Mouse (Mus musculus) heart, adult 18-20 months (tissue): ENCODE measurements around the gene P3h4. TPM values are rescaled to one million over a fixed set of nuclear protein-coding genes. Genes with fewer than 3 reads are reported as not detected.
A peak's percentile ranks its signal among the peaks of the same experiment; 100 is the strongest.

Experiments used
- DNase-seq, 2 experiments: peaks; one replicate each; pipeline ENCODE4 v3.0.0; 2021 to 2022; ENCODE audit warnings: mixed read lengths in 1 of 2
- total RNA-seq, 2 experiments: library from RNA; stranded (reverse); gene quantifications; 2 replicates each; pipeline ENCODE4 v1.2.3; 2021

P3h4 gene
- total RNA-seq, 2 experiments from 2014 or later = 13.2 to 15.2 TPM

DNA sequence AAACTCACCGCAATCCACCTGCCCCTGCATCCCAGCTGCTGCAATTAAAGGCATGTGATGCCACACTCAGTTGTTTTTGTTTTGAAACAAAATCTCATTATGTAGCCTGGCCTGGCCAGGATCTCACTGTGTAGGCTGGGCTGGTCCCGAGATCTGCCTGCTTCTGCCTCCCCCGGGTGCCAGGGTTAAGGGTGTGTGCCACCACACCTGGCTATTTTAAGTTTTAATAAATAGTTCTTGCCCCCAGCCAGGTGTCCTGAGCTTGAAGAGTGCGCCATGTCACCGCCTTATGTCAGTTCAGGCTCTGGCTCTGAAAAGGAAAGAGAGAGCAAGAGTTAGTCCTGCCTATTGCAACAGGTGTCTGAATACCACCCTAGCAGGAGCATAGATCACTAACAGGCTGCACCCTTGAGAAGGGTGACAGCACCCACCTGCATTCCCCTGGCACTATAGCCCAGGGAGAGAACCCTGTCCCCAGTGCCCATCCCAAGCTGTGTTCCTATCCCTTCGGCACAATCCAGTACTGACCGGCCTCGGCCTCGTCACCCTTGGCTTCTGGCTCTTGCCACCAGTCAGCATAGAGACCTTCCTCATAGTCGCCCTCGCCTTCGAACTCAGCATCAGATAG lies 5.7 kb downstream of the P3h4 start:
- DNase-seq = no peak

DNA sequence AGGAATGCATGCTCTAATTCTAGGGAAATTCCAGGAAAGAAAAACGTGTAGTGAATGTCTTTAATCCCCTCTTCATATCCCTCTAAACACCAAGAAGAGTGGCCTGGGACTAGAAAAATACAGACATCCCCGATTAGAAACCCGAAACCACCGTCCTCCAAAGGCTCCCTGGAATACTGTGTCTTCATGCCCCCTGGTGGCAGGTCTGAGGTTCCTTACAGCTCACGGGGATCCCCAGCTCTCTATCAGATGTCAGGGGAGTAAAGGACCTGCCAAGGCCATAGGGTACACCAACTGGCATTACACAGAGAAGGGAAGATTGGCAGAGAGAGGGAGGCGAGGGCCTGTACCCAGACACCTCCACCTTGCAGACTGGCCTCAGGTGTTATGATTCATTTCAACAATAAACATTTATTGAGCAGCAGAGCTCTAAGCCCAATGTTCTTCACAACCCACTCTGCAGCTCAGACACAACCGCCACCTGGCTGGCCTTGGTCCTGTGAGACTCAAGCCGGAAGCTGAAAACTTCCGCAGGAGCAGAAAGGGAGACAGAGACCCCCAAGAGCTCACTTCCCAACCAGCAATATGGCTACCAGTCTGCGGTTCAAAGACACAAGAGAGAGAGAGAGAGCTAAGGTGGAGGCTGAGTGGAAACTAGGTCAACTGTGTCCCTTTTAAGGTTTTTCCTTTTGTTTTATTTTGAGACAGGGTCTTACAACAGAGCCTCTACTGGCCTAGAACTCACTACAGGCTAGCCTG lies 6.4 kb downstream of the P3h4 start:
- peak; percentile 82 to 89 for DNase-seq

DNA sequence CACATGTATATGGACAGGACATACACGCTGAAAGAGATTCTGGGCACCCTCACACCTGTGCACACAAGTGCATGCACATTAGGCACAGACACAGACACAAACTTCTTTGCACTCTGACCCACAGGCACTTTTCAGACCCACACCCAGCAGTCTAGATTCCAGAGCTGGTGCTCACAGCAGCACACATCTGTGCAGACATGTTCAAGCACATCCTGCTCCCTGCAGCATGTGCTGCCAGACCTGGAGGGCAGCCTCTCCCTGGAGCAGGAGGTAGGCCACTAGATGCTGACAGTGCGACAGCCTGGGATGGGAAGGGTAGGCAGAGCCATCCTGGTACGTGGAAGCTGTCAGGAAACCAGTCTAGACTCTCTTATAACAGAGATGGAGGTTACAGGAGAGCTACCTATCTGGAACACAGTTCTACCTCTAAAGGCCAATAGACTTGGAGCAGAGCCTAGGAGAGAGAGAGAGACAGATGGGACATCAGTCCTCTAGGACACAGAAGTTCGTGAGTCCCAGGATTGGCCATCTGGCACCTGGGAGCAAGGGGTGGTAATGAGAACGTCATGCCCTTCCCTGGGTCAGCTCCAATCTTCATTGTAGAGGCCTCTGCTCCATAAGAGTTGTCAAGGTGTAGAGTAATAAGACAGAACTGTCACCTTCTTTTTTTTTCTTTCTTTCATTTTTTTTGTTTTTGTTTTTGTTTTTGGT lies 7.5 kb downstream of the P3h4 start:
- DNase-seq = no peak

DNA sequence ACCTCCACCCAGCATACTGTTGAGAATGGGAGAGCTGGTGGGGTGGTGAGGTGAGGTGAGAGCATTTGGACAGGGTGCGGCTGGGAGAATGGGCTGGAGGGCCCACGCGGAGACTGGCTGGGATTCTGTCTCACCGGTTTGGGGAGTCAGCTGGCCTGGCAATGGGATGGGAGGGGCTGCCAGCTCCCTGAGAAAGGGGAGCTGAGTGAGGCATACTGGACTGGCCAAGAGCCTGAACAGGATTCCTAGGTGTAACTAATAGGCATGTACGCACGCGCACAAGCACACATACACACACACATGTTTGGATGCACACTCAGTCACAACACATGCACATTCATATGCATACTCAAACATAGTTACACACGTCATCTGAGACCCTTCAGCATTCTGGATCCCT lies 8.4 kb downstream of the P3h4 start:
- no peak for DNase-seq

DNA sequence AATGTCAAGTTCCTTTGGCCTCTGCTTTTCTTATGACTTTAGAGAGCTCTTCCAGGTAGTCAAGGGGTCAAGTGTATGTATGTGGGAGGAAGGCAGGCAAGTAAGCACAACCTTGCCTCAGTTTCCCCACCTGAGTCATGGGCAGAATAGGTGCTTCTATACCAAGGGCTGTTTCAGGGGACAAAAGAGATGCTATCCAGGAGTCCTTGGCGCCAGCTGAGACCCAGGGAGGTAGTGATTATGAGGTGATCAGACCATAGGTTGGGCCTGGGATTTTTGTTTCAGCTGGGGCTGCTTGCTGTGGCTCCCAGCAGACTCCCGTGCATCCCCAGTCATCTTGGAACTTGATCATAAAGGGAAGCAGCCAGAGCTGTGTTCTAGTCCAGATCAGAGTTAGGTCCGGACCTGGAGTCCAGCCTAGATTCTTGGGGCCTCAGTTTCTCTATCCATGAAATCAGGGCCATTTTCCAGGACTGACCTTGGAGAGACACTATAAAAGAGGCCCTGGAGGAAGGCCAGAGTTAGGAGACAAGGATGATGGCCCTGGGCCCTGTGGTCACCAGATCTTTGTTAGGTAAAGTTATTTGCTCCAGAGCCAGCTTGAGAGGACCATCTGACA lies 10.1 kb downstream of the P3h4 start:
- no peak for DNase-seq

DNA sequence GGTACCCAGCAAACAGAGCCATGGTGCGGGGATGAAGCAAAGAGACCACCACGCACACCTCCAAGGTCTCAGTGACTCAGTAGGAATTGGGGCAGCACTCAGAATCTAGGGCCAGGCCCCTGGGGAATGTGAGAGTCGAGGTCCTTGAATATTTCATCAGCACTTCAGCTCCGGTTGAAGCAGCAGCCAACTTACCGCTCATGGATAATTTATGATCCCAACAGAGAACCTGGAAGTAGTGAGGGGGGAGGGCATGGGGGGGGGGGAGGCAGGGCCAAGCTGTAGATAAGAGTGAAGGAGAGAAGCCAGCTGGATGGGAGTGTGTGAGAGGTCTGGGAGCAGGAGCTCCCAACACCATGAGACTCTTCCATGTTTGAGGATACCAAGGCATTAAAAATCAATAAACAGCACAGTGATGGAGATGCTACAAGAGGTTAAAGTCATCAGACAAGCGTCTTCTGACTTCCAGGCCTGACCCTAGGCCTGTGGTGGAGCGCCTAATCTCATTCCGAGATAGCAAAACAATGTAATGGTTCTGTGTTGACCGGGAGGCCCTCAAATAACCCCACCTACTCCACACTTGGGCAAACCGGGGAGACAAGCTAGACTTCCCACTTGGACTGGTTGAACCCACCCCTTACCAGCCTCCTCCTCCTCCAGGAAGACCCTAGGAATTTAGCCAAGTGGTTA lies 11.0 kb downstream of the P3h4 start:
- DNase-seq = peak; percentile 37 to 39

DNA sequence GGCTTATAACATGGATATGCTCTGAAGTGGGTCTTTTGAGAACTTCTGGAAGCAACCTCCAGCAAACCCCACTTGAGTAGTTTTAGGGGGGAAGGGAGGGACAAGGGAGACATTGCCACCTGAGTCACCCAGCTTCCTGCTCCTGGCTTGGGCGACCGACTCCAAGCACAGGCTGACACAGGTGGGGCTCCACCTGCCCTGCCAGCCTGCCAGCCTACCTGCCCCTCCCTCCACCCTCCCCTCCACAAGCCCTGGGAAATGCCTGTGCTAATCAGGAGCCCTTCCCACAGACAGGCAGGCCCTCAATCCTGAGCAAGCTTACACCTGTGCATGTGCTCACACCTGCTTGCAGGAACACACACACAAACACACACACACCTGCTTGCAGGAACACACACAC lies 12.0 kb downstream of the P3h4 start:
- DNase-seq = no peak

DNA sequence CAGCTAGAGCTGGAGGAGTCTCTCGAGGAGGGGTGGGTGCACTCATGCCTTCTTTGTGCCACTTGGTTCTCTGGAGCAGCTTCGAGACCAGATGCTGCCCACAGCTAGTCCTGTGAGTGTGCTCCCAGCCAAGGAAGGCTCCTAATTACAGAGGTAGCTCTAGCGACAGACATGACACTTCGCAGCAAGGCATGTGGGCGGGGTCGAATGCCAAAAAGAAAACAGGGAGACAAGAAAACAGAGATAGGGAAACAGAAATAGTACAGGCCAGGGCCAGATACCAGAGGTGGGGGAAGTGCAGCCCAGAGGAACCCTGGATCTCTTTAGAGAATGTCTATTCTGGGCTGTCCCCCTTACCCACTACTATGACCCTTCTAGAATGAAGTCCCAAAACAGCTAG lies 12.4 kb downstream of the P3h4 start:
- peak; percentile 82 to 85 for DNase-seq

DNA sequence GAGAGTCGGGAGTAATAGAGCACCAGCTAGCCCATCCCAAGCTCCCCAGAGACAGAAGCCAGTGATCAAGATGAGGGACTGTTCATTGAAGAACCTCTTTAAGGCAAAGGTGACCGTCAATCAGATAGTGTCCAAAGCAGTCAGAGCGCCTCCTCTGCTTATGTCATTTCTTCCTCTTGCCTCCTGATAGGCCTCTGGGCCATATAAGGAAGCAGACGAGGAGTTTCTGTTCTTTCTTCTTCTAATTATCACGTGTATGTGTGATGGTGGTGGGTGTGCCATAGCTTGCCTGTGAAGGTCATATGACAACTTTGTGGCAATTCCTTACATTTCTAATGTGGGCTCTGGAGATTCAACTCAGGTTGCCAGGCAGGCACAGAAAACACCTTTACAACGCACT lies 13.8 kb downstream of the P3h4 start:
- peak in 1 of 2 experiments; percentile 29 for DNase-seq

DNA sequence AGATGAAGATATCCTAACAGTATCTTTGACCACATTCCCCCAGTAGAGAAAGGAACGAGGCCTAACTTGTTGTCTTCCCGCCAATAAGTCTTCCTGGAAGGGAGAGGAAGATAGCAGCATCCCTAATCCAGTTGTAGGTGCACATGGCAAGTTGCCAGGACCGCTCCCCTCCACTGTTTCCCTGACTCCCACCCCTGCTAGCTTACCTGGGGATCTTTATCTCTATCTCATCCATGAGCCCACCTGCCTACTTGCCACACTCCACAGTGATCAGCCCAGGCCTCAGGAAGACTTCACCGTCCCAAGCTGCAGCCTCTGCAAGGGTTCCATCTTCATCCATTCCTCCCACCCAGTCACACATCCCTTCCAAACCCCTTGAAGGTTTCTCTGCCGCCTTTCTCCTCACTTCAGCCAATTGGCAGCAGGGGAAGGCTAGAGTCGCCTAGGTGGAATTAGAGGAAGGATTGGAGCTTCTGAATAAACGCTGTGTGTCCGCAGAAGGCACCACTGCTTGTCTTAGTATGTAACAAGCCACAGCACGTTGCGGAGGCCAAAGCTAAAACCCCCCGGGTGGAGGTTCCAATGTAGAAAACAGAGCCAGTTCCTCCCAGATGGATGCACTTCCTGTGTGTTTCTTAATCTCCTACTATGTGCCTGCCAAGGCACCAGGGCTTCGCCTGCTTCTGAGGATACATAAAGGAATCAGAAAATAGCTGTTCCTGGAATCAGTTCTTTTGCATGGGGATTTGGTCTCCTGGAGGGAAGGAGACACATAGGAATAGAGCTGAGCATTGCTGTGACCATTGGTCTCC lies 14.7 kb downstream of the P3h4 start:
- peak; percentile 56 to 64 for DNase-seq

DNA sequence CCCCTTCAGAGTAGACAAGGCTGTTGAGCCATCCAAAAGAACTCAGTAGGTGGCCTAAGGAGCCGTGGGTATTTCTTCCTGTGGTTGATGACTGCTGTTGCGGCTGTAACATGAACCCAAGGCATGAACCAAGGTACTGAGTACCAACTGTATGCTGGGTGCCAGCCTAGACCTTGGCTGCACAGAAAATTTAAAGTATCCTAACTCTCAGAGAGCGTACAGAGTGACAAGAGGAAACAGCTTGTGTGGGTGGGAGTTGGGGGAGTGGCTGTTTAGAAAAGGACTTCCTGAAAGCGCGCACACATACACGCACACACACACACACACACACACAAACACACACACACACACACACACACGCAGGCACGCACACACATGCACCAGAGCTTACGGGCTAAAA lies 15.3 kb downstream of the P3h4 start:
- DNase-seq = peak; percentile 50 to 60

DNA sequence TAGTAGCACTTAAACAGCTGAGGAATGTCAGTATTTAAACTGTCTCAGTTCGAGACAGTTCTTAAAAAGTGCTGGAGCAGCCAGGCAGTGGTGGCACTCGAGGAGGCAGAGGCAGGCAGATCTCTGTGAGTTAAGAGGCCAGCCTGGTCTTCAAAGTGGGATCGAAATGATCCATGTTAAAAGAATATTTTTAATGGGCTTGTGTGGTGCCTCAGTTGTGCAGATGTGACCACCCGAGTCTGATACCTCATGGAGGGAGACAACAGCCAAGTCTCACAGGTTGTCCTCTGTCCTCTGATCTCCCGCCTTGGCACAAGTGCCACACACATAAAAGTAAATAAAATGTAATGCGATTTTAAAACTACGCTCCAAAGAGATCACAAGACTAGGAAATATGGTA lies 16.1 kb downstream of the P3h4 start:
- peak in 1 of 2 experiments; percentile 23 for DNase-seq

DNA sequence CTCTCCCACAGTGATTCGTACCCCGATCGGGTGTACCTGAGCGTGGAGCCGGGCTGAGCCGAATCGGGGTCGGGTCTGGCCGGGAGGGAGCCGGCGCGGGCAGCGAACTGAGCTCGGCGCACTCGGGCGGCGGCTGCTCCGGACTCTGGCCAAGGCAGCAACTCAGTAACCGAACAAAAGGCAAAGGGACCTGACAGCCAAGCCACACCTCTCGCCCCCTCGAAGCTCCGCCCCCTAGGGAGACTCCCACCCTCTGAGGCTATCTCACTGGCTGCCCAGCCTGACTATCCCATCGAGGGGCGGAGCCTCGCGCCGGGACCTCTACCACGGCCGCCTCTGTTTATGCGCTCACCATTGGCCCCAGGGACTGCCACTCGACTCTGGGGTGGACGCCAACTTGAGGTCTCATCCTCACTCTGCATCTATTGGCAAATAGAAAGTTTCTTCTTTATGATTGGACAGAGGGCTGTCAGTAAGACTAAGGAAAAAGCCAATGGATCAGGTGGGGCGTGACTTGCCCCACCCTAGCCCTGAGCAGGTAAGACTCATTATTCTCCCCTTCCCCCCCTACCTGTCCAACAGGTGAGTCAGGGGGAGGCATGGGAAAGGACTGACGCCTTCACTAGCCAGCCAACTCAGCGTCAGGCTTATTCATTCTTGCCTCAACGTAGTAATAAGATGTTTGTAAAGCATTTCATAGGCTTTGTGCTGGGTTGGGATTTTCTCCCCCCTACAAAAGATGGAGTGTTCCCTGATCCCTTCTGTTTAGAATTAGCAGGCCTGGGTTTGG lies 16.8 kb downstream of the P3h4 start, which contains the start of gene Jup:
TSS of gene Jup (minus strand) at position 164 of the 790 bp plus-strand sequence.
- DNase-seq = peak; percentile 100

DNA sequence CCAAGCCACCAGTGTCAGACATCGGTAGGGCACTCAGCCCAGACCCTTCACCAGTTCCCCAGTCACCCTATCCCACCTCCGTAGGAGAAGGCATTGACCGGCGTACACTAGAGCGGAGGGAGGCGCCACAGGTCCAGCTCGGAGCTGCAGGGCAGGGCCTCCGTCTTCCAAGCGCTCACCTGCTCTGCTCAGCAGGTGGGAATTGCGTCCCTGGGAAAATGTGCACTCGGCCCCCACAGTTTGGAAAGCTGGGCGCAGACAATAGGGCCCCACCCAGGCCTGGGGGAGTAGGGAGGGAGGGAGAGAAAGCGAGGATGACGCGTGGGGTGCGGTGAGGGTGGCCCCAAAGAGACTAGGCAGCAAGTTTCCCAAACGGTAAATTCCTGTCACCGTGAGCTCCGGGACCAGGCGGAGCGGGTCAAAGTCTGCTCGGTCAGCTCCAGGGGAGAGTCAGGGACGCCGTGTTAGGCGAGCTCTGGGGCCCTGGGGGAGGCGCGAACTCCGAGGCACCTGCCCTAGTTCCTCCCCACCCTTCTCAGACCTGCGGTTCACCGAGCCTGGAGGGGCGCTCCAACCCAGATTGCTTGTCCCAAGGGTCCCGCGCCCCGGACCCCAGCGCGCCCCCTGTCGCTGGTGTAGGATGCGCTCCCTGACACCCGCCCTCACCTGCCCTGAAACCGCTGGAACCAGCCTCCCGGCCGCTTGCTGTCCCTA lies 17.6 kb downstream of the P3h4 start:
- peak; percentile 70 to 75 for DNase-seq

DNA sequence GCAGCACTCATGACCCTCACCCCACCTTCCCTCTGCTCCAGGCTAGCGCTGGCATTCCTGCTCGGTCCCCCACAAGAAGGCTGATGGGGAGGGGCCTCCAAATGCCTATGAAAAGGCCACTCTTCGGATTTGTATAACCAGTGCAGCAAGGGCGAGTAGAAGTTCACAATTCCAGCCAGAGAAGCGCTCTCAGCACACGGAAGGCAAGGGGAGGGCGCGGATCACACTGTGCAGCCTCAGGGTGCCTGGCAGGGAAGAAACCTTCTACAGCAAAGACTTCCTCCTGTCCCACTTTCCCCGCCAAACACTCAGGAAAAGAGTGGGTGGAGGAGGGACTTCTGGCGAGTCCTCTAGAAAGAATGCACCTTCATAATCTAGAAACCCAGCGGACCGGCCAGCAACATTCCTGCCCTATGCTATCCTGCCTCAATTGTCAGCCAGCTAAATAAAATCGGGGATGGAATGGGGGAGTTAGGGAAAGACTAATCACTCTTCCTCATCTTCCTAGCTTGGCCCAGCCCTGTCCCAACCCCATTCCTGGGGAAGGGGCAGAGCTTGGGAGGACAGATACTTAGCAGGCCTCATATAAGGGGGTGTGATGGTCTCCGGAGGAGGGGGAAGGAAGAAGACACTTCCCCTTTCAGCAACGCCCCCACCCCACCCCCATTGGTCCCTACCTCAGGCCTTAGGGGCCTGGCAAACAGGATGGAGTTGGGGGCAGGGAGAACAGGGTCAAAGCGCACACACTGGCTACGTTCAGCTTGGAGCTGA lies 18.6 kb downstream of the P3h4 start:
- peak; percentile 71 to 78 for DNase-seq

DNA sequence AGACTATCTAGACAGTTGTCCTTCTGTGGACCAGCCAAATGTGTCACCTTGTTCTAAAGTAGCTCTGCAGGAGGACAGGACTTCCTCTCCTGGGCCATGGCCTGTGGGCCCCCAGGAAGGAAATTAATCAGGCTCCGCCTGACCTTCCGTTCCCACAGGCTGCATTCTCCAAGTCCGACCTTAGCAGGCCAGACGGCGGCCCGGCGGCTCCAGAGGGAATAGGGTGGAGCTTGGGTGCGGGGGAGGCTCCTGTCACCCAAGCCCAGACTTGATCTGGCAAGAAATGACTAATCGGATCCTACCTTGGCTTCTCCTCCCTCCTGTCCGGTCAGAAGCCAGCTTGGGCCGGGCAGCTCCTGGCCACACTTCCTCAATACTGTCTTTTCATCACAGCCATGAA lies 19.4 kb downstream of the P3h4 start:
- DNase-seq = peak; percentile 85 to 94

DNA sequence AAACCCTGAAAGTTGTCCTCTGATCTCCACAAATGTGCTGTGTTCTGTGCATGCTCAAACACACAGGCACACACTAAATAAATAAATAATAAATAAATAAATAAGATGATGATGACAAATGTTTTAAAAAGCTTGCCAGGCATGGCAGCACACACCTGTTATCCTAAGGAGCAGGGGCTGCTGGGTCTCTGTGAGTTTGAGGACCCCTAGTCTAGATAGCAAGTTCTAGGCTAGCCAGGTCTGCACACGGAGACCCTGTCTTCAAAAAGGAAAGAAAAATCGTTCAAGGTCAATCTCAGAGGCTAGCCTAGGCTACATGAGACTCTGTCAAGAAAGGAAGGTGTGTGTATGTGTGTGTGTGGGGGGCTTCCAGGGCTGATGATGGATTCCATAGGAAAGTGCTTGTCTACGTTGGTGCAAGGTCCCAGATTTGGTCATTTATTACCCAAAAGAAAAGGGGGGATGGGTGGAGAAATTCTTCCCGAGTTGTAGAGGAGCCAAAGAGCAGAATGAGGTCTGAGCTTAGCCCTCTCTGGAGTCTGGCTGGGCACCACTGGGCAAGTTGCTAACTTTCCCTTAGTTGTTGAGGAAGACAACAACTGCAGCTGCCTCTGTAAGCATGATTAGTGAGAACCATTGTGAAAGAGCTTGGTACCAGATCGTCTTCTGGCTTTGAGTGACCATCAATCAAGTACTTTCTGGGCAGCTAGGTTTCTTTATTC lies 20.1 kb downstream of the P3h4 start:
- DNase-seq = no peak

DNA sequence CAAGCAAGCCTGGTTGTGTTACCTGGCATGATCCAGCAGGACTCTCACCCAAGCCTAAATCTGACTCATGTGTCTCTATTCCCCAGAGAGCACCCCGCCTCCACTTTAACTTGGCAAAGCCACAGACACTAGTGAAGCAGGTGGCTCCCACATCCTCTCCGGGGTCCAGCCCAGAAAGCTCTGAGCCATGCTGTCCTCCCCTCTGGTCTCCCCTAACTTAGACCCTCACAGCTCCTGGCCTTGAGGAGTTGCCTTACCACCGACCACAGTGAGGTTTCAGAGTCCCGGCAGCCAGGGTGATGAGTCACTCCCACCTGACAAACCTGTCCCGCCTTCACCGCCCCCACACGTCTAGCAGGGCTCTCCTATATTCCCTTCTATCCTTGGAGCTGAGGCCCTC lies 20.9 kb downstream of the P3h4 start:
- peak; percentile 62 to 70 for DNase-seq
